Mouse (Mus musculus): ENCODE measurements around the gene Coq7. TPM values are rescaled to one million over a fixed set of nuclear protein-coding genes. Genes with fewer than 3 reads are reported as not detected.

Coq7 gene
- total and polyA plus RNA-seq, 3 experiments: 59.5 to 66.2 TPM; not detected in 1

- H3K4me3 ChIP-seq (ENCODE audit: control insufficient read depth in 1 of 2, insufficient read depth in 1 of 2, low read depth in 2 of 2, low read length in 2 of 2): peak overlapping the region; percentile 96 to 98
- H3K79me2 ChIP-seq (ENCODE audit: control insufficient read depth, insufficient read depth, low read length, poor library complexity): no peaks in the 10 kb centered on the region; the same call in 1 of the 2 replicates
- peak overlapping the region; percentile 96 for H3K9ac ChIP-seq (ENCODE audit: control insufficient read depth, low read depth, low read length, poor library complexity, severe bottlenecking)
- DNase-seq (ENCODE audit: low read depth, low spot score): peak; percentile 98
- H3K4me1 ChIP-seq (ENCODE audit: control insufficient read depth in 1 of 2, insufficient read depth in 2 of 2, low read length in 2 of 2): peaks cover 0 to 2% of the 10 kb centered on the region in 2 experiments; a peak in 1 of 4 replicates
- no peaks in the 10 kb centered on the region; a peak in 1 of 4 replicates for H3K27me3 ChIP-seq (ENCODE audit: control insufficient read depth in 1 of 2, insufficient read depth in 2 of 2, low read length in 2 of 2)
- H3K27ac ChIP-seq (ENCODE audit: control insufficient read depth, low read depth, low read length): peak overlapping the region; percentile 92
- no peaks in the 10 kb centered on the region for H3K9me3 ChIP-seq (replicated peaks; ENCODE audit: insufficient read depth, low read length)
- H3K36me3 ChIP-seq (ENCODE audit: control insufficient read depth in 1 of 2, insufficient read depth in 2 of 2, low read length in 2 of 2): peaks cover 0 to 6% of the 10 kb centered on the region in 2 experiments; a peak in 1 of 4 replicates
- no peak for TF ChIP-seq RAD21 (IDR thresholded peaks at IDR 0.05; ENCODE audit: low read depth, low read length)
- TF ChIP-seq TCF12 (IDR thresholded peaks at IDR 0.05; ENCODE audit: low read depth, low read length): peak; percentile 36
- peak; percentile 60 for TF ChIP-seq NELFE (IDR thresholded peaks at IDR 0.05; ENCODE audit: low read depth, low read length)
- peak; percentile 61; the same call in 1 of the 2 replicates for TF ChIP-seq POLR2AphosphoS2 (IDR thresholded peaks at IDR 0.05; ENCODE audit: low read length)
- TF ChIP-seq ZC3H11A (IDR thresholded peaks at IDR 0.05; ENCODE audit: low read depth, low read length): no peak
- TF ChIP-seq GABPA (IDR thresholded peaks at IDR 0.05; ENCODE audit: low read depth, low read length): peak; percentile 59; the same call in 1 of the 2 replicates
- no peak; the same call in 1 of the 2 replicates for TF ChIP-seq ZMIZ1 (IDR thresholded peaks at IDR 0.05; ENCODE audit: low read depth, low read length)
- TF ChIP-seq JUND (IDR thresholded peaks at IDR 0.05; ENCODE audit: low read depth, low read length): no peak
- peak; percentile 41; the same call in 1 of the 2 replicates for TF ChIP-seq MYC (IDR thresholded peaks at IDR 0.05; ENCODE audit: low read depth, low read length)
- peak; percentile 36; the same call in 1 of the 2 replicates for TF ChIP-seq MEF2A (IDR thresholded peaks at IDR 0.05; ENCODE audit: extremely low read depth, insufficient replicate concordance, low read depth, low read length, poor library complexity, severe bottlenecking)
- TF ChIP-seq NRF1 (IDR thresholded peaks at IDR 0.05; ENCODE audit: insufficient read depth, low read depth, low read length, poor library complexity, severe bottlenecking): peak; percentile 63
- no peak for TF ChIP-seq CHD2 (IDR thresholded peaks at IDR 0.05; ENCODE audit: low read length)
- peak; percentile 78 for TF ChIP-seq USF1 (IDR thresholded peaks at IDR 0.05; ENCODE audit: low read depth, low read length)
- peak; percentile 77; the same call in 1 of the 2 replicates for TF ChIP-seq HCFC1 (IDR thresholded peaks at IDR 0.05; ENCODE audit: low read depth, low read length)
- TF ChIP-seq CHD1 (IDR thresholded peaks at IDR 0.05; ENCODE audit: low read depth, low read length): no peak
- TF ChIP-seq MAZ (IDR thresholded peaks at IDR 0.05; ENCODE audit: low read depth, low read length): peak; percentile 22; the same call in 1 of the 2 replicates
- TF ChIP-seq ELF1 (IDR thresholded peaks at IDR 0.05; ENCODE audit: low read depth, low read length): no peak
- 0 out of 4 replicates have a peak, but pooled peaks of 1 of the 2 experiments have one; percentile 12 for TF ChIP-seq EP300 (IDR thresholded peaks at IDR 0.05; ENCODE audit: low read depth in 1 of 2, low read length in 2 of 2)
- no peak; the same call in 1 of the 2 replicates for TF ChIP-seq MAX (IDR thresholded peaks at IDR 0.05; ENCODE audit: low read length)
- TF ChIP-seq KAT2A (conservative IDR thresholded peaks at IDR 0.05; ENCODE audit: low read depth, low read length): peak; percentile 44
- TF ChIP-seq SMC3 (IDR thresholded peaks at IDR 0.05; ENCODE audit: low read depth, low read length): no peak
- 0 out of 2 replicates have a peak, but pooled peaks have one; percentile 21 for TF ChIP-seq E2F4 (IDR thresholded peaks at IDR 0.05; ENCODE audit: borderline replicate concordance, low read depth, low read length)
- TF ChIP-seq BHLHE40 (IDR thresholded peaks at IDR 0.05; ENCODE audit: borderline replicate concordance, low read depth, low read length): 0 out of 2 replicates have a peak, but pooled peaks have one; percentile 18
- TF ChIP-seq MXI1 (IDR thresholded peaks at IDR 0.05; ENCODE audit: low read depth, low read length): no peak; the same call in 1 of the 2 replicates
- no peak for TF ChIP-seq UBTF (IDR thresholded peaks at IDR 0.05; ENCODE audit: borderline replicate concordance, insufficient read depth, low read depth, low read length)
- peak; percentile 64 for TF ChIP-seq ETS1 (IDR thresholded peaks at IDR 0.05; ENCODE audit: low read depth, low read length)
- TF ChIP-seq CTCF (IDR thresholded peaks at IDR 0.05 in 2 of 3, conservative IDR thresholded peaks at IDR 0.05 in 1 of 3; ENCODE audit: control insufficient read depth in 1 of 3, insufficient read depth in 1 of 3, low read depth in 2 of 3, low read length in 3 of 3, poor library complexity in 1 of 3, severe bottlenecking in 1 of 3): no peak
- peak; percentile 63 for TF ChIP-seq SIN3A (IDR thresholded peaks at IDR 0.05; ENCODE audit: low read length)
- no peak for TF ChIP-seq ZNF384 (IDR thresholded peaks at IDR 0.05; ENCODE audit: low read depth, low read length)
- no peak for TF ChIP-seq POLR2AphosphoS5 (IDR thresholded peaks at IDR 0.05; ENCODE audit: borderline replicate concordance, low read depth, low read length)
- TF ChIP-seq POLR2A (IDR thresholded peaks at IDR 0.05; ENCODE audit: control insufficient read depth in 1 of 2, insufficient read depth in 1 of 2, low read depth in 1 of 2, low read length in 2 of 2, poor library complexity in 1 of 2): 0 out of 4 replicates have a peak, but pooled peaks of 1 of the 2 experiments have one; percentile 22
- TF ChIP-seq TBP (IDR thresholded peaks at IDR 0.05; ENCODE audit: low read depth, low read length): no peak
- TF ChIP-seq TAL1 (IDR thresholded peaks at IDR 0.05; ENCODE audit: low read length): no peak
- TF ChIP-seq MYB (IDR thresholded peaks at IDR 0.05; ENCODE audit: low read depth, low read length): no peak
- 0 out of 4 replicates have a peak, but pooled peaks of 1 of the 2 experiments have one; percentile 18 for TF ChIP-seq USF2 (IDR thresholded peaks at IDR 0.05; ENCODE audit: borderline replicate concordance in 1 of 2, insufficient read depth in 1 of 2, low read depth in 1 of 2, low read length in 2 of 2)
Measured at GRCm38 (mm10) chr7:118532519-118533177, 508 bp downstream of the Coq7 start.
